Mouse (Mus musculus) lung, postnatal 0 days (tissue): ENCODE data around the gene Gcnt2. TPM values are rescaled to one million over a fixed set of nuclear protein-coding genes. Genes with fewer than 3 reads are reported as not detected.

ENCODE experiments used
- ATAC-seq: fragments of 200-750 bp; cut with Nextera tagmentation; 2 replicates; pipeline ENCODE4 v1.8.0; 2017; ENCODE audit warnings: moderate library complexity
- DNase-seq: peaks from one replicate; pipeline ENCODE4 v3.0.0-alpha.2; 2016; ENCODE audit warnings: low spot score
- H3K27ac ChIP-seq: fragments of 300-500 bp; sonication (generic); 2 replicates; pipeline ENCODE4 v1.5.1; 2014; ENCODE audit warnings: antibody characterized with exemption, mild to moderate bottlenecking, low read length, mixed read lengths
- H3K27me3 ChIP-seq: fragments of 300-500 bp; sonication (generic); replicated peaks from 2 replicates; pipeline ENCODE4 v1.6.1; 2014; ENCODE audit warnings: low read length, mixed read lengths; ENCODE audit not compliant: insufficient read depth
- H3K36me3 ChIP-seq: fragments of 300-500 bp; sonication (generic); 2 replicates; pipeline ENCODE4 v1.6.1; 2014; ENCODE audit warnings: low read length, mixed read lengths; ENCODE audit not compliant: insufficient read depth
- H3K4me1 ChIP-seq: fragments of 300-500 bp; sonication (generic); 2 replicates; pipeline ENCODE4 v1.6.1; 2014; ENCODE audit warnings: antibody characterized with exemption, low read depth, low read length, mixed read lengths; ENCODE audit not compliant: insufficient read depth
- H3K4me2 ChIP-seq: fragments of 300-500 bp; sonication (generic); replicated peaks from 2 replicates; pipeline ENCODE4 v1.6.1; 2014; ENCODE audit warnings: low read depth, mild to moderate bottlenecking, low read length, moderate library complexity, mixed read lengths
- H3K4me3 ChIP-seq: fragments of 300-500 bp; sonication (generic); 2 replicates; pipeline ENCODE4 v1.5.1; 2014; ENCODE audit warnings: low read depth, low read length
- H3K9ac ChIP-seq: fragments of 300-500 bp; sonication (generic); replicated peaks from 2 replicates; pipeline ENCODE4 v1.6.1; 2014; ENCODE audit warnings: low read depth, mild to moderate bottlenecking
- H3K9me3 ChIP-seq: fragments of 300-500 bp; sonication (generic); 2 replicates; pipeline ENCODE4 v1.6.1; 2016; ENCODE audit warnings: low read length, mixed read lengths
- CTCF ChIP-seq: IDR thresholded peaks from 2 replicates; pipeline ENCODE4 v1.5.1; 2016; ENCODE audit warnings: antibody characterized with exemption, mild to moderate bottlenecking
- EP300 ChIP-seq: IDR thresholded peaks from 2 replicates; pipeline ENCODE4 v1.6.1; 2016; ENCODE audit warnings: antibody characterized with exemption, mild to moderate bottlenecking, control low read depth
- WGBS: fragments of 180-500 bp; shearing (Covaris S2); extraction: QIAGEN DNeasy Blood & Tissue Kit; methylation state at CpG from one replicate; pipeline ENCODE4 v1.1.7; 2014; 5-methylcytosine and 5-hydroxymethylcytosine counted together
- polyA plus RNA-seq: library from polyadenylated mRNA; unstranded; fragments of >200 nt; fragmentation: Nextera tagmentation; extraction: Ambion mirVana; gene quantifications from 2 replicates; pipeline ENCODE4 v1.2.1, GENCODE M21; 2015

Gene Gcnt2
- polyA plus RNA-seq, 1 experiment from 2014 or later = 10.9 TPM

DNA sequence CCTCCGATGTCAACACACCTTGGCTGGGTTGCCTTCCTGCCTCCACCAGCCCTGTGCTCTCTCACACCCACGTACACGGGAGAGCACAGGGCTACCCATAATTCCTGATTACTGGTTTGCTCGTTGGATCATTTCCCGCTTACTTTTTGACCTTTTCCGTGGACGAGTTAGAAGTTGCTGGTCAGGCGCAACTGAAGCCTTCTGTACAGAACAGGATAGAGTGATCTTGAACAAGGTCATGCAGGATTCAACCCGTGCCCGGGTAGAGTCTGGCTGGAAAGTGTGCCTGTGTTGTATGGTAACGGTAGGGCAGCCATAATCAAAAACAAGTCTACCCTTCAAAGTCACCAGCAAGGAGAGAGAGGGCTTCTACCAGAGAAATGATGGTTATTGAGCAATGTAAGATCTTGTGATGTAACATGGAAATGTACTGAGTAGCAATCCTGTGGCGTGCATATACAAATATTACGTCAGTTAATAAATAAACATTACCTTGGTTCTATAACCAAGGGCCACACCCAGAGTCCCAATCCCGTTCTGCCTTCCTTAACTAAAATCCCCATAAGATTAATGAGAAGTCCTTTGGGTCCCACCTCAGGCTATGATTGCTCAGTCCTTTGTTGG lies 54.0 kb downstream of the Gcnt2 start:
- Histone ChIP-seq H3K36me3 (no peaks in the 10 kb centered on the region), H3K9ac (no peak overlapping the region), H3K4me1 (peaks cover 16% of the 10 kb centered on the region; the same call in 1 of the 2 replicates), H3K27ac (no peak overlapping the region), H3K4me2 (no peak overlapping the region), H3K4me3 (no peak overlapping the region), H3K9me3 (no peaks in the 10 kb centered on the region), H3K27me3 (no peaks in the 10 kb centered on the region)
- WGBS = 80% methylated on average over 14 of the region's 14 CpGs
- DNase-seq (peak; percentile 70), ATAC-seq (peak; percentile 23)
- TF ChIP-seq EP300 (no peak), CTCF (no peak)

DNA sequence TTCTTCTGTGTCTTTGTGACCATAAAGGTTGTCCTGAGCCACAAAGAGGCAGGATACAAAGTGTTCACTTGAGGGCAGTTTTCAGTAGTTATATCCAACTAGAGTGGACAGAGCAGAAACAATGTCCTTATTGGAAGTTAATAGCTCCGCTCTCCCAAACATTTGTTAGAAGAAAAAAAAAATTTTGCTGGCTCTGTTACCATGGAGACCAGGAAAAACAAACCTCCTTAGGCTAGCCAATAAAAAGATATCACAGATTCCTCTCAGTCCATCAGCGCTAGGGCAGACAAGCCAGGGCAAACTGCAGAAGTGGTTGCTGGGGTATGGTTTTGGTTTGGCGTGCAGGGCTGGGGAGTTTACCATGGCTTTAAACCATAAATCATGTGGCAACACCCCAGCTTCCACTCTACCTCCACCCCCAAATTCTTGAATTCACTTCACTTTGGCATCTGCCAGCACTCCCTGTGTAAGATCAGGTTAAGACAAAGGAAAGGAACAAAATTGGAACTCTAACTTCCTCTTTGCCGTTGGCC lies 54.6 kb downstream of the Gcnt2 start:
- TF ChIP-seq CTCF (no peak), EP300 (no peak)
- 50% methylated on average over 4 of the region's 4 CpGs for WGBS
- Histone ChIP-seq H3K36me3 (no peaks in the 10 kb centered on the region), H3K4me3 (no peak overlapping the region), H3K27me3 (no peaks in the 10 kb centered on the region), H3K4me2 (no peak overlapping the region), H3K4me1 (peaks cover 19% of the 10 kb centered on the region), H3K27ac (no peak overlapping the region), H3K9me3 (no peaks in the 10 kb centered on the region), H3K9ac (no peak overlapping the region)
- peak; percentile 65 for DNase-seq
- ATAC-seq = peak; percentile 18

DNA sequence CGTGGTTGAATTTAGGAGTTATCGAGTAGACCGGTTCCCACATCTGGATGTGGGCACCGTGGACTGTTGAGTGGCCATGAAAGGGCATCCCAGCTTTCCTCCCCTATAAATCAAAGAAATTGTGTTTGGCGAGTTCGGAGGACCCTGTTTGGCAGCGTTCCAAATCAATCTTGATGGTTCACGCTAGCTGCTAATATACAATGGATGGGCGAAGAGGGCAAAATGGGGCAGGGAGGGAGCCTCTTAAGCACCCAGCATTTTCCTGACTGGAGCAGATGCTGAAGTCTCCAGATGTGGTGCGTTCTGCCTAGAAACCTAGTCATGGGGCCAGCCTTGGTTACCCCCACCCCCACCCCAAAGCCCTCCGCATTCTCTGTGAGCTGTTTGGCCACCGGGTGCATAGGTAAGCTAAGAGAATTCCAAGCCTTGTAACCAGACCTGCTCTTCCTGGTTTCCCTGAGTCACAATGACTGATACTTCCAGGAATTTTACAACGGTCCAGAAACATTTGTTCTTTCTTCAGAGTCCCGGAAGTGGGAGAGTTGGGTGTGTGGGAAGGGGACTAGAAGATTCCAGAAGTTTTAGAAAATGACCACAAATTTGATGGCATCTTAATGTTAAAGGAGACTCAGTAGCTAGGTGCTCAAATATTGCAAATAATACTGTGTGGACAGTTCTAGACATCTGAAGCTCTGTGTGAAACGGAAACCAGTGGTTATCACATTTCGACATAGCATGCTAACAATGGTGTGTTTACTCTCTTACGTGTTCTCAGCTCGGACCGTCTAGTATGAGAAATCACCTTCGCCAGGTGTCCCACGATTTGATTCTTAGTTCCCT lies 57.0 kb downstream of the Gcnt2 start:
- H3K9ac ChIP-seq = peak overlapping the region; percentile 39; the same call in 1 of the 2 replicates
- TF ChIP-seq EP300 (peak; percentile 83), CTCF (no peak)
- 6% methylated on average over 21 of the region's 21 CpGs for WGBS

DNA sequence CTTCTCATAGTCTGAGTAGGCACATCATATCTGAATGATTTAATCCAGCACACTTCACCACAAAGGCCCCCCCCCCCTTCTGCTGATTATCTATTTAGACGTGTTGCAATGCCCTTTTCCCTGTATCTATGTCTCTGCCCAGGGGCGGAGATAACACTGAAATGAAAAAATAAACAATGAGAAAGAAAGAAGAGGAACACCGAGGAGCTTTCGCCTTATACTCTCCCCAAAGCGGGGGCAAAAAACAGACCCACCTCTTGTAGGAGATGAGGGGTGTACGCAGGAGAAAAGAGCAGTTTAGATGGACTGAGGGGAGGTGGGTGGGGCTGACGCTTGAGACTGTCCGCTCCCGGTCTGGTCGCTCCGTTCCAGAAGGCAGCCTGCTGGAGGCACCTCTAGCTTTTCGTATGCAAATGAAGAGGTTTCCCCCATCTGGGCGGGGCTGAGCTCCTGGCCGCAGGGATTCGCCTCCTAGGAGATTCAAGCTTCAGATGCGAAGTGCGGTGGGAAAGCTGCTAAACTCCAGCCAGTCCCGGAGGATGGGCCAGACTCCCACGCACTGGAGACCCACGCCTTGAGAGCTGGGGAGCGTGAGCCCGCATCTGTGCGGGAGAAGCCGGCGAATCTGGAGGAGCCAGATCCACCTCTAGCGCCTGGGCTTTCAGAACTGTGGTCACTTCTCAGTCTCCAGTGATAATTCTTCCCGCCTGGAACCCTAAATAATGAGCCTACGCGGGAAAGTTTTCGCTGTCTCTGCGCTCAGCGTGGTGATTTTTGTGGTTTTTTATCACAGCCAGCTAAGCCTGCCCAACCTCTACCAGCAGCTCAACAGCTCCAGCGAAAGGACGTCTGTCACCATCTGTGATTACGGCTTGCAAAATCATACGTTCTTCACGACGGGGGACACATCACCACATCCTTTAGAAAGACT lies 57.9 kb downstream of the Gcnt2 start:
- peaks cover 19% of the 10 kb centered on the region for H3K4me1 ChIP-seq
- peak overlapping the region; percentile 54 for H3K4me3 ChIP-seq
- 2% methylated on average over 38 of the region's 38 CpGs for WGBS
- peak overlapping the region; percentile 39 for H3K9ac ChIP-seq
- peak; percentile 9; the same call in 1 of the 2 replicates for TF ChIP-seq CTCF
- TF ChIP-seq EP300 = no peak
- DNase-seq = peak; percentile 100
- H3K4me2 ChIP-seq = peak overlapping the region; percentile 82
- no peaks in the 10 kb centered on the region for H3K9me3 ChIP-seq
- H3K36me3 ChIP-seq = no peaks in the 10 kb centered on the region
- H3K27me3 ChIP-seq = no peaks in the 10 kb centered on the region
- peak; percentile 64 for ATAC-seq
- peak overlapping the region; percentile 62 for H3K27ac ChIP-seq

More for the DNA sequence above, 57.0 kb downstream of the Gcnt2 start:
- H3K36me3 ChIP-seq = no peaks in the 10 kb centered on the region
- 0 out of 2 replicates have a peak, but pooled peaks have one; percentile 8 for ATAC-seq
- peak overlapping the region; percentile 54 for H3K4me3 ChIP-seq
- no peaks in the 10 kb centered on the region for H3K27me3 ChIP-seq
- peaks cover 19% of the 10 kb centered on the region for H3K4me1 ChIP-seq
- H3K9me3 ChIP-seq = no peaks in the 10 kb centered on the region
- H3K4me2 ChIP-seq = peak overlapping the region; percentile 82
- peak; percentile 81 for DNase-seq
- peak overlapping the region; percentile 62 for H3K27ac ChIP-seq

DNA sequence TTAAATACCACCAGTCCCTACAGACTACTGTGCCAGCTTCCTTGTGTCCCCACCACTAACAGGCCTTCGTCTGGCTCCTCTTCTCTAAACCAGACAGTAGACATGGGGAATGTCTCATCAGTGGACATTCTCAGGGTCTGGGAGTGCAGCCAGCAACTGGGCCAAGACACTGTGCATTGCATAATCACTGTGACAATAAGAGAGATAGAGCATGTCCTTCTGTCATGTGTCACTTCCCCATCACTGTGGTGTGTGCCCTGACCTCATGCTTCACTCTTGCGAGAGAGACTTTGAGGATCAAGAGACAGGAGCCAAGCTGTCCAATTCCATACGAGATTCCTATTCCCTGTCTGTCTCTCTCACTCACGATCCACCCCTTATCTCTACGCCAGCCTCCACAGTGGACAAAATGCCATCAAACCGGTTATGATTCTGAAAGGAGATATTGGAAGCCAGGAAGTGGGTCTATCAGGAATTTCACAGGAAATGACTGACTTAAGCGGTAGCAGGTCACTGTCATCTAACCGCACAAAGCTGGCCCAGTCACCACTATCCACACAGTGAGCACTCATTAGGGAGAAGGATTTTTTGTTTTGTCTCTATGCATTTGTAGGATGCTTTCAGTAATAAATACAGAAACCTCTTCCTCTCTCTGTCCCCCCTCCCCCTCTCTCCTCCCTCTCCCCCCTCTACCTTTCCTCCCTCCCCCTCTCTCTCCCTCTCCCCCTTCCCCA lies 61.9 kb downstream of the Gcnt2 start:
- H3K27me3 ChIP-seq = no peaks in the 10 kb centered on the region
- H3K9me3 ChIP-seq = no peaks in the 10 kb centered on the region
- H3K4me1 ChIP-seq = peaks cover 17% of the 10 kb centered on the region
- DNase-seq = peak; percentile 95
- TF ChIP-seq EP300 = peak; percentile 92
- TF ChIP-seq CTCF = no peak
- no peak overlapping the region for H3K4me3 ChIP-seq
- 0 out of 2 replicates have a peak overlapping the region, but pooled peaks have one; percentile 52 for H3K27ac ChIP-seq
- H3K4me2 ChIP-seq = peak overlapping the region; percentile 1; the same call in 1 of the 2 replicates
- H3K9ac ChIP-seq = no peak overlapping the region
- WGBS = 29% methylated on average over 8 of the region's 8 CpGs
- peak; percentile 90 for ATAC-seq
- no peaks in the 10 kb centered on the region for H3K36me3 ChIP-seq
